Mouse (Mus musculus) lung, adult 2 months (tissue): ENCODE results near the gene Fzd7. TPM values are rescaled to one million over a fixed set of nuclear protein-coding genes. Genes with fewer than 3 reads are reported as not detected.
A peak's percentile ranks its signal among the peaks of the same experiment; 100 is the strongest.

Experiments
- DNase-seq: peaks from one replicate; pipeline ENCODE4 v3.0.0; 2022
- H3K4me1 ChIP-seq: fragments of 200-500 bp; 2 replicates; pipeline ENCODE4 v1.6.1; 2011; ENCODE audit warnings: low read length; ENCODE audit not compliant: control insufficient read depth, insufficient read depth
- H3K4me3 ChIP-seq: fragments of 200-500 bp; replicated peaks from 2 replicates; pipeline ENCODE3; 2011; ENCODE audit warnings: low read depth, mild to moderate bottlenecking, control low read depth, low read length; ENCODE audit errors: extremely low read depth
- CTCF ChIP-seq: fragments of 200-500 bp; IDR thresholded peaks from 2 replicates; pipeline ENCODE4 v1.5.1; 2011; ENCODE audit warnings: mild to moderate bottlenecking, low read length, control low read depth; ENCODE audit not compliant: insufficient read depth
- POLR2A ChIP-seq: fragments of 200-500 bp; IDR thresholded peaks from 2 replicates; pipeline ENCODE4 v1.6.1; 2011; ENCODE audit warnings: low read depth, mild to moderate bottlenecking, control low read depth, low read length, borderline replicate concordance; ENCODE audit errors: extremely low read depth
- WGBS: fragments of 180-500 bp; shearing (Covaris S2); methylation state at CpG from one replicate; pipeline ENCODE4 v1.1.7; 2018; 5-methylcytosine and 5-hydroxymethylcytosine counted together
- polyA plus RNA-seq: library from polyadenylated mRNA; depleted of rRNA; stranded (reverse); fragments of >200 nt; gene quantifications from 2 replicates; pipeline ENCODE4 v1.2.3, GENCODE M21; 2012

Gene Fzd7
- polyA plus RNA-seq, 1 experiment = 39.4 TPM

DNA sequence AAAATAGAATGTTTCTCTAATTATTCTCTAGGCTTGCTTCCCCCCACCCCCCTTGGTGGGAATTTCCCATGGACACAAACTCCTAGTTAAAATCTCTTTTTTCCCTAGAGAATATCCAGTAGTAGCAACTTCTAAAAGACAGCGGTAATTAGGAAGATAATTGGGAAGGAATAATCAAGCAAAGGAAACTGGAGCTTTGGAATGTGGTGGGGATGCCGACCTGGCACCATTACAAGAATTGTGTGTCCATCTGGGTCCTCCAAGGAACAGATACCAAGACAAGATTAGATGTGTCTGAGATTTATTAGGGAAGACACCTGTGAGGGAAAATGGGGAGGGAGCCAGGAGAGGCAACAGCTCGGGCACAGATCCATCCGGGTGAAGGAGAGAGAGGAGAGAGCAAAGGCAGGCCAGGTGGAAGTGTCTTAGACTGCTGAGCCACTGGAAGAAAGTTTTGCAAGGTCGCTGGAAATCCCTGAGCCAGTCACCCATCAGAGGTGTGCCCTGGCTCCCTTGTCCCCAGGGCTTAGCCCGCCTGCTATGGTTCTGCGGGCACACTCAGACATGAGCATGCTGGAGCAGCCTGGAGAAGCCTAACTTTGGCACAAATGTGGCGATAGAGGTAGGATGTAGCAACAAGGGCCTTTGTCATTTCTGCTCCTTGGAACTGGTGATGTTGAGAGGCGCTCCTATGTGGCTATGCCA lies 29.5 kb downstream of the Fzd7 start:
- no peak for DNase-seq
- no peak for TF ChIP-seq CTCF
- TF ChIP-seq POLR2A = no peak
- H3K4me1 ChIP-seq = peaks cover 9% of the 10 kb centered on the region
- WGBS = 72% methylated on average over 9 of the region's 9 CpGs
- no peak overlapping the region for H3K4me3 ChIP-seq

DNA sequence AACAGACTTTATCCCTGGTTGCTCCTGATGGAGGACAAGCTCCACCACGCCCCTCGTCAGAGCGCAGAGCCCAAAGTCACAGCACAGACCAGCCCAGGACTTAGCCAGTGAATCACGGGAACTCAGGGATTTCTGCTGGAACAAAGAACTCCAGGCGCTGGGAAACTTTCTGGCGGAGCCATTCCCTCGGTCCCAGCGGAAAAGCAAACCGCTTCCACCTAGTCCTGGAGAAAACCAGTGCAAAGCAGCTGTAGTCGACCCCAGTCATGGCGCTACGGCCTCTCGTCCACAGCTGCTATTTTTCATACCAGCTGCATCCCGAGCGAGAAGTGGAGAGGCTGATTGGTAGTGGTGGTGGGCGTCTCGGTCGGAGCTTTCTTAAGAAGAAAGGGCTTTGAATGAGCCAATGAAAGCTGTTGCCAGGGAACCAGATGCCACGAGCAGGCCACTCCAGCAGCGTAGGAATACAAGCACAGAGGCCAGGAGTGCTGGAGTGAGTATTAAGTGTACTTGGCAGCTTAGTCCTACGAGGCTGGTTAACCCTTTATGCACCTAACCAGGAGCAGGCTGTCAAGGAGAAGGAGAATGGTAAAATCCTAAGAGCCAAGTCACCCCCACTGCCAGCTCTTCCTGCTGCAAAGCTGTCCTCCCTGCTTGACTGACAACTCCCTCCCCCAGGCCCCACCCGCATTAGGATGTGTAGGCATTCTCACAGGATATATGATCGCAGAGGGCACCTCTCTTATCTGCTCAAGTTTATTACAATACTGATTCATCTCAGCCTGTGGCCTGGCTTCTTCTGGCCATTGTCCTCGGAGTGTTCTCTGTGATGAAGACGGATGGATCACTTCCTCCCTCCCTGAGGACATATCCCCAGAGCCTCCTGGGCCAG lies 34.0 kb downstream of the Fzd7 start, which contains the start of gene Gm973:
Gene Gm973 (plus strand): TSS at position 239 of the 892 bp plus-strand sequence.
- peak; percentile 72 for DNase-seq
- TF ChIP-seq CTCF = no peak
- no peak for TF ChIP-seq POLR2A
- H3K4me3 ChIP-seq = peak within 1 kb of the TSS; percentile 51
- H3K4me1 ChIP-seq = peaks cover 9% of the 10 kb centered on the region
- WGBS = 12% methylated on average over 25 of the region's 25 CpGs

DNA sequence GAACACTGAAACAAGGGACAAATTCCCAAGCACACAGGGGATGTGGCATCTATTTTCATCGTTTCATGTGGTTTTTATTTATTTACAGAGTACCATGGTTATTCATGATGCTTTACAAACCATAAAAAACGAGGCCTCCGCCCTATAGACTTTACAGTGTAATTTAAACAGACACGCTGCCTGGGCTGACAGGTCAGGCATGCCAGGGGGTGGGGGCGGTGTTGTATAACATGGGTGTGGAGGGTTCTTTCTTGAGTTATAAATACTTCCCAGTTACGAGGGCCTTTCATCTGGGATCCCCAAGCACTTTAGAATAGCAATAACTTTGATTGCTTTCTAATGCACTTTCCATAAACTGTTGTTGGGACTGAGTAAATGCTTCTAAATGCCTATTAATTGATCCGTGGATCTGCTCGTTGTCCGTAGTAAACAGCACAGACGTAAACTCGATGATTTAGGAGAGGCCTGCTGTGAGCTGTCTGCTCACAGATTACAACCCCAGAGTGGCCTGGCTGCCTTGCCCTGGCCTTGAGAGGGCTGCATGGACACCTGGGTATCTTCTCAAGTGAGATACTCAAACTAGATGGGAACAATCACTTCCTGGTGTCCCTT lies 38.1 kb downstream of the Fzd7 start:
- 49% methylated on average over 11 of the region's 11 CpGs for WGBS
- no peak for DNase-seq
- TF ChIP-seq POLR2A (no peak), CTCF (no peak)
- peaks cover 8% of the 10 kb centered on the region for H3K4me1 ChIP-seq
- H3K4me3 ChIP-seq = no peak overlapping the region

DNA sequence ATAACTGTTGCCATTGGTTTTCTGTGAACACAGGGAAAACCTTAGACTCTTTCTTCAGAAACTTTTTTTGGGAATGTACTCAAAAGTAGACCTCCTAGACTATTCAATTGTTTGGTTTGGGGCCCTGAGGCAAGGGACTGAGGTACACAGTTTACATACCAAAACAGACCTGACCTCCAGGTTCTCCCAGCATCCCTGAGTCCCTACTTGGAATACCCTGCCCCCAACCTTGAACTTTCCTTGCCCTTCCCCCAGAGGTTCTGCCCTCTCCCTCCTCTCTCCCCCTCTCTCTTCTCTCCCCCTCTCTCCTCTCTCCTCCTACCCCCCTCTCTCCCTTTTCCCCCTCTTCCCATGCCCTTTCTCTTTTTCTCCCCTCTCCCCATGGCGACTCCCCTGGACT lies 40.2 kb downstream of the Fzd7 start:
- Histone ChIP-seq H3K4me1 (no peaks in the 10 kb centered on the region), H3K4me3 (no peak overlapping the region)
- DNase-seq = no peak
- 79% methylated on average over 1 of the region's 1 CpGs for WGBS
- TF ChIP-seq CTCF (no peak), POLR2A (no peak)

DNA sequence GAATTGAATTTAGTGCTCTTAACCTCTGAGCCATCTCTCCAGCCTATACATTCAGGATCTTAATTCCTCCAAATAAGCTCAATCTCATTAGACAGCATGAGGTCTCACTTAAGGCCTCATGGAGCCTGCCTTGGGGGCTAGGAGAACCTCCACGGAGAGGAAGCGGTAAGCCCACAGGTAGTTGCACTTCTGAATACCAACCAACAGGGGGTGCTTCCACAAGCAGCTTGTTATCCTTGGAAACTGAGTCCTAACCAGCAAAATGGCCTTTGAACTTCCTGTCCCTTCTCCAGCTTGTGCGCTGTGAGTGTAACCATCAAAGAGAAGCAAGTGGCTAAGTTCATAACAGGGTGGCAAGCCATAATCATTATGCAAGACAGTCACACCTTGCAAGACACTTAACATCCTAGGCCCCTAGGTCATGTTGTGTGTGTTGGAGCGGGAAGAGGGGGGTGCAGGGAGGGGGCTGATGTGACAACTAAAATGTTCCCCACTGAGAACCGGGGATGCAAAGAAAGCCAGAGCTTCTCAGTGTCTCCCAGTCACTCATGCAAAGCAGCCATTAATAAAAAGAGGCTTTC lies 41.2 kb downstream of the Fzd7 start:
- Histone ChIP-seq H3K4me1 (no peaks in the 10 kb centered on the region), H3K4me3 (no peak overlapping the region)
- TF ChIP-seq POLR2A (no peak), CTCF (peak; percentile 16; the same call in 1 of the 2 replicates)
- no peak for DNase-seq
- 84% methylated on average over 5 of the region's 5 CpGs for WGBS

DNA sequence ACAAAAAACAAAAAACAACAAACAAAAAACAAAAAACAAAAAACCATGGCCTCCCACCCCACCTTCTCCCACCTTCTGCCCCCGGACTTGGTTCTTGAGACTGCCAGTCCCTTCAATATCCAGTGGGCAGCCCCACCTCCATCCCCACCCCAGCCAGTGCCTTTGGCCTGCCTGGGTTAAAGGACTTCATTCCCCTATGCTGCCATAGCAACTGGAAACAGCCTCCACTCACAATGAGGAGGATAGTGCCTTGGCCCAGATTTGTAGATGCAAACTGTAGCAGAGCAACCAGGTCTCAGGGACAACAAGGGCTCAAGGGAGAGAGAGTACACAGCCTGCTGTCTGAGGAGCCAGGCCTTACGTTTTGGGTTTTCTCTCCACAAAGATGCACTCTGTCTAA lies 41.8 kb downstream of the Fzd7 start:
- WGBS = 86% methylated on average over 2 of the region's 2 CpGs
- no peak overlapping the region for H3K4me3 ChIP-seq
- H3K4me1 ChIP-seq = no peaks in the 10 kb centered on the region
- DNase-seq = no peak
- no peak for TF ChIP-seq POLR2A
- TF ChIP-seq CTCF = no peak

DNA sequence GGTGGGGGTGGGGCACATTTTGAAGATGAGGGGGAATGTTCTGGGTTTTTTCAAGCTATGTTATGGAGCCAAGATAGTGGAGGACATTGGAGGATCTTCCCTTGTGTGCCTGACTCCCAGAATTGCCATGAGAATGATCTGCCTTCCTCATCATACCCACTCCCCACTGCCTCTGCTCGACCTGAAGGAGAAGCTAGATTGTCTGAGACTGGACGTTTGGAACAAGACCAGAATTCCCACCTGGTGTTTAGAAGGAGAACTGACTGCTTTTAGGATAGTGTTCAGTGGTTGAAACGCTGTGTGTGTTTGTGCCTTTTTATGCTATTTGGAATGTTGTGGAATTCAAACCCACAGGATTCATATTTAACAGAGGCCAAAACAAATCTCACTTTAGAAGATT lies 42.5 kb downstream of the Fzd7 start:
- WGBS = 51% methylated on average over 3 of the region's 3 CpGs
- H3K4me1 ChIP-seq = no peaks in the 10 kb centered on the region
- H3K4me3 ChIP-seq = no peak overlapping the region
- DNase-seq = no peak
- TF ChIP-seq POLR2A (no peak), CTCF (no peak)

DNA sequence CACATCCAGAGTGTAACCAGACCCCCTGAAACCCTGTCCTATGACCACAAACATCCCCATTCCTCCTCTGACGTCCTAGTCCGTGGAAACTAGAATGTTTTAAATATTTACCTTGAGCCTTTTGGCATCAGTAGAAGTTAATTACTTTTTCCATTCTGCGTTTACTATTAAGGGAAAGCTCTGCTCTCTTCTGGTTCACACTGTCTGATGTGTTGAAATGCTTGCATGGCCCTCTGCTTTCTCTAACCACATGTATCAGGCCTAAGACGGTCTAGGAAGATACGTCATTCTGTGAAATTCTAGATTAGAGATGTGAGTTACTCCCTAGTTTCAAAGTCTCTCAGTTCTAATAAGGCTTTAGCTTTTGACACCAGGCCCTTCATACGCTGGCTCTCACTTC lies 45.0 kb downstream of the Fzd7 start:
- 73% methylated on average over 6 of the region's 6 CpGs for WGBS

More for the DNA sequence above, 45.0 kb downstream of the Fzd7 start:
- H3K4me1 ChIP-seq = no peaks in the 10 kb centered on the region
- no peak for DNase-seq
- no peak for TF ChIP-seq POLR2A
- TF ChIP-seq CTCF = no peak
- no peak overlapping the region for H3K4me3 ChIP-seq
